Mouse (Mus musculus): Measurements from ENCODE around the gene Helz2.
A peak's percentile ranks its signal among the peaks of the same experiment; 100 is the strongest.
"Not testable (repeated sequence)": the region's sequence is repeated elsewhere in the genome, so short reads cannot be mapped to it uniquely, and the experiment has no call there.

Gene Helz2

DNA sequence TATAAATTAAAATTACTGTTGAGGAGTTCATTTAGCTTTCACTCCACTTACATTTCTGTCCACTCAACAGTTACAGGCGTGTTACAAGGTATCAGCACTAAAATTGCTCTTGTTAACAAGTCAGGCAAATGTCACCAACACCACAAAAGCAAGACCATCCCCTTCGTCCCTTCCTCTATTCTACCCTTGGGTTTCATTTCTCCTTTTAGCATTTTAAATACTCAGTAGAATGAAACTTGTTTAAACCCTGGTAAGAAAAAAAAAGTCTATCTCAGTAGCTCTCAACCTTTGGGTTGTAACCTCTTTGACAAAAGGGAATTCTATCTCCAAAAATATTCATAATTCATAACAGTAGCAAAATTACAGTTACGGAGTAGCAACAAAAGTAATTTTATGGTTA is 48.8 kb downstream of the Helz2 start:
- DNase-seq = no peak

DNA sequence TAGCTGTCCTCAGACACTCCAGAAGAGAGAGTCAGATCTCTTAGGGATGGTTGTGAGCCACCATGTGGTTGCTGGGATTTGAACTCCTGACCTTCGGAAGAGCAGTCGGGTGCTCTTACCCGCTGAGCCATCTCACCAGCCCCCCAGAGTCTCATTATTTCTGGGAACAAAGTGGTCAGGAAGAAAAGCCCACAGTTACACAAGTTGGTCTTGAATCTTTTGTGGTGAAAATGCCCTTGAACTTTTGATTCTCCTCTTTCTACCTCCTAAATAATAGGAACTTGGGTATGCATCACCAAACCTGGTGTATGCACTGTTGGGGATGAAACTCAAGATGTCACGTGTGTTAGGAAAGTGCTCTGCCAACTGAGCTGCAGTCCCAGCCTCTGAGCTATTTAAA is 49.9 kb downstream of the Helz2 start:
- no peak for DNase-seq

DNA sequence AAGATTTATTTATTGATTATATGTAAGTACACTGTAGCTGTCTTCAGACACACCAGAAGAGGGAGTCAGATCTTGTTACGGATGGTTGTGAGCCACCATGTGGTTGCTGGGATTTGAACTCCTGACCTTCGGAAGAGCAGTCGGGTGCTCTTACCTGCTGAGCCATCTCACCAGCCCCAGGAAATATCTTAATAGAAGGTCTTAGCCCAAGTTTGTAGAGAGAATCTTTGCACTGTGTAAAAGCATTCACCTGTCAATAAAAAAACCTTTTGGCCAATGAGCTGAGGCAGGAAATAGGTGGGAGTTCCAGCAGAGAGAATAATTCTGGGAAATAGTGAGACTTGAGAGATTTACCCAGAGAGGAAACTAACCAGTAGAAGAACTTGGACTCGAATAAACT is 50.4 kb downstream of the Helz2 start:
- not testable (repeated sequence) for DNase-seq

DNA sequence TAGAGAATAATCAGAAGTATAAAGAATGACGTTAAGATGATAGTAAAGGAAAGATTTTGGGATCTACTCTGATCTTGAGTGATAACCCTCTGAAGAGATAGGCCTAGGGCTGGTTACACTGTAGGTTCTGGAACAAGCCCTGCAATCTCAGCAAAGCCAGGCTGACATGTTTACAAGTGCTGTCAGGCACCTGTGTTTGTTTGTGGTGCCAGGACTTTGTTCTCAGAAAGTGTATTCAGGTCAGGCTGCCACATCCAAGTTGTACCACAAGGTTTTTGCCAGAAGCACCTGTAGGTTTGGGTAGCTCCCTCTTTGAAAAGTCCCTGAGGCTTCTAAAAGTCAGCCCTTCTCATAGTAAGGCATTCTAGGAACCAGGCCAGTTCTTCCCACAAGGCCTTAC is 52.5 kb downstream of the Helz2 start:
- no peak for DNase-seq

DNA sequence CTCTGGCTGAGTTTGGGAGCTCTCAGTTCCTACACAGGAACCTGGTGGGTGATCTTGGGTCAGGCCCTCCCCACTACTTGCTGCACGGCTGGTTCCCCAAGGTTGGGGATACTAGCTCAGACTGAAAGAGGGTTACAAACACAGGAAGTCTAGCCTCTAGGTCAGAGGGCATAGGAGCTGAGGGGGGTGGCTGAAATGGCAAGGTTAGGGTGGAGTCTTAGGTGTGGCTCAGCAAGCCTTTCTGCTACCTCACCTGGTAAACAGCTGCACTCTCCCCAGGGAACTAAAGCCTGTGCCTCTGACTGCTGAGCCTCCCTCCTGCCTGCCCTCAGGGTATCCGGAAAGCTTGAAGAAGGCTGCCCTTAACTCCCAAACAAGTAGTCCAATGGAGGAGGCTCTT is 53.1 kb downstream of the Helz2 start:
- peak; percentile 96 for DNase-seq

DNA sequence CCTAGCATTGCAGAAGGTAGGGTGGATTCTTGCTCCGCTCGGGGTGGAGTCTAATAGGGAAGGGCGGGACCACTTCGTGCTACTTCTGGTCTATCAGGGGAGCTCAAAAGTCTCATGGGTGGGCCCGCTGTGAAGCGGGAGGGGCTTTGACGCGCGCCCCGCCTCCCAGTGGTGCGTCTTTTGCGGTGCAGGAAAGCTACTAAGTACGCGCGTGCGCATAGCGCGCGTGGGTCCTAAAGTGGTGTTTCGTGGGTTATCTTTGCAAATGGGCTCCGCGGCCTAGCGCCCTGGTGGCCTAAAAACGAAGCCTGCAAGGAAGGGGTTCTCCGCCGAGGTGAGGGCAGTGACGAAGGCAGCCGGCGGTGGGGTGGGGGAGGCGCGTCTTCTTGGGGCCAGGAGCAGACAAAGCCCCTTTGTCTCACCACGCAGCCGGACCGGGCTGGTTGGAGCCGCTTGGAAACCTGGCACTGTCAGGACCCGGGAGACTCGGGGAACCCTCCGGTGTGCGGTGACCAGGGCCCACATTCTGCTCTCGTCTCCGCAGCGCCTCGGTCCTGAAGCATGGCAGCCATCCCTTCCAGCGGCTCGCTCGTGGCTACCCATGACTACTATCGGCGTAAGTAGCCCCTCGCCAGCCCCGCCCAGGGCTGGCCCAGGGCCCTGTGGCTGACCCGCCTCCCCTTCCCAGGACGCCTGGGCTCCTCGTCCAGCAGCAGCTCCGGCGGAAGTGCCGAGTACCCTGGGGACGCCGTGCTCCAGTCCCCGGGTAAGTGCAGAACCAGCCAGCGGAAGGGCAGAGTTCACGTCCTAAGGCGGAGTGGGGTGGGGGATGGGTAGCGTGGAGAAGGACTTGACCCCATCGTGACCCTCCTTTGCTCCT is 54.5 kb downstream of the Helz2 start, which contains the start of gene Ppdpf:
Gene Ppdpf (plus strand): TSS at position 127 of the 880 bp plus-strand sequence.
- DNase-seq = peak; percentile 100

DNA sequence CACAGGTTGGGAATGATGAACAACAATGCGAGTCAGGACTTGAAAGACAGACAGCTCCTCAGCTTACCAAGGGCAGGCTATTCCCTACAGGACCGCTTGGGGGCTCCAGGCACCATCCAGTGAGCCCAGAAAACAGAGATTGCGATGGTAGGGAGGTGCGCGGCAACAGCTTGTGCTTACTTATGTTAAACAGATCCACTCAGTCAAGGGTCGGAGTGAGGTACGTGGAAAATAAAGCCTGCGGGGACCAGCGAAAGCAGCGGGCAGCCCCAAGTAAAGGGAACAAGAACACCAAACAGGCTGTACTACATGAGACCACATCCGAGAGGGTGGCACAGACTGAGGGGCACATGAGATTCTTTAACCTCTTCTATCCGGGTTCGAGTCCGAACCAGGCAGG is 55.2 kb downstream of the Helz2 start:
- peak; percentile 99 for DNase-seq

DNA sequence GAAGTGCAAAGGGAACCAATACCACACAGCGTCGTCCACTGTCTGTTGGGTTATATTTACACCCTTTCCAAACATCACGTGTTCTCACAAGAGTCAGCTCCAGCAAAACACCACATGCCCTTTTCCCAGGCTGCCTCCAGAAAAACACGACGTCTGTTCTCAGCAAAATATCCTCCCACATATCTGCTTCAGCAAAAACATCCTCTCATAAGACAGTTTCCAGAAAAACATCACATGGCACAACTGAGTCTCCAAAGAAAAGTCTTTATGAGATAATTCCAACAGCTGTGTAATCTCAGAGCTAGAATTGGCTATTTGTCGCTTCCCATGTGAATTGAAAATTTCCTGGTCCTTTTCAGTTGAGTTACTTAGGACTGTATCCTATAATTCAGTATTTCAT is 60.9 kb downstream of the Helz2 start:
- DNase-seq = peak; percentile 93

DNA sequence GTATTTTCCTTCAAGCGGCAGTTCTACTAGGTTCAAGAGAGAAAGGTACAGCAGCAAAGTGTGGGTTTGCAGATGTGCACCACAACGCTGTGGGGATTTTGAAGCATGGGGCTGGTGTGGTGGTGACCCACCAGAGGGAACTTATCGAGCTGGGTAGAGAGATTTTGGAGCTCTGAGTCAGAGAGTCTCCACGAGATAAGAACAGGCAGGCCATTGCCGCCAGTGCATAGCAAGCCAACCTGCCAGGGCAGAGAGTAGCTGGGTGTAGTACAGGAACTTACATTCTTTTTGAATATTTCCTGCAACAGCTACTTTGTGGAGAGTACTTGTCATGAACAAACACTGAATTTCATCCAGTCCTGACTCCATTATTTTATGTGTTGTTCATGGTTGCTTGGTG is 63.4 kb downstream of the Helz2 start:
- DNase-seq = no peak

DNA sequence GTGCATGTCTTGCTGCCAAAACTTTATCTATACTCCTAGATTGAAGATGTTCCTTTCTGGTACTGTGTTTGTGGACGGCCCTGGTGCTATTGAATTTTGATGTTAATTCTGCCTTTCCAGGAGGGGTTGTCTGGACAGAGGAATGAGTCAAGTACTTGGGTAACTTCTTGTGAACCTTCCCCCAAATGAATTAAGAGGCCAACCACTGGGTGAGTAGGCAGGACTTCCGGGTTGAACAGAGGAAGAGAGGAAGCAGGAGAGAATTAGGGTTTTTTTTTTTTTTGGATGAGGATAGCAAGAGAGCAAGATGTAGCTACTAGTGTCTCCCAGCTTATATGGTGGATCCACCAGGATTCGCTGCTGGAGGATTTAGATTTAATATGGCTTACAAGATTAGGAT is 63.8 kb downstream of the Helz2 start:
- DNase-seq = no peak

Data from heart, adult 11 months (tissue).